Mouse (Mus musculus): ENCODE measurements around the gene Gm21970. TPM values are rescaled to one million over a fixed set of nuclear protein-coding genes. Genes with fewer than 3 reads are reported as not detected.

Gene Gm21970
- polyA plus RNA-seq, 1 experiment from 2014 or later: not detected

DNA sequence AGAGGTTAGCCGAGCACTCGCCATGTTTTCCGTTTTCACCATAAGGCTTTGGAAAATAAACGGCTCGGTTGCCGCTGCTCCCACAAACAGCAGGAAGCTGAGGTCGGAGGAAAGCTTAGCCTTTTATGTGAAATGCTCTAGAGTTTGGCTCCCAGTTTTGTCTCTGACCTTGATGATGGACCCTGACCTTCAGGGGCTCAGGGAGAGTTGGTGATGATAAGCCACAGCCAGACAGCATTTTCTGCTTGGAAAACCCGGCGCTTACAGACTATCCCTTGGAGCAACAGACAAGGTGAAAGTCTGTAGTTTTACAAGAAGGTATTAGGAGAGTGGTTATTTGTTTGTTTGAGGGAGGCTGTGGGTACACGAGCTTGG is 34.0 kb upstream of the Gm21970 start:
- Histone ChIP-seq H3K4me3 (replicated peaks) (no peak overlapping the region), H3K36me3 (no peaks in the 10 kb centered on the region)

DNA sequence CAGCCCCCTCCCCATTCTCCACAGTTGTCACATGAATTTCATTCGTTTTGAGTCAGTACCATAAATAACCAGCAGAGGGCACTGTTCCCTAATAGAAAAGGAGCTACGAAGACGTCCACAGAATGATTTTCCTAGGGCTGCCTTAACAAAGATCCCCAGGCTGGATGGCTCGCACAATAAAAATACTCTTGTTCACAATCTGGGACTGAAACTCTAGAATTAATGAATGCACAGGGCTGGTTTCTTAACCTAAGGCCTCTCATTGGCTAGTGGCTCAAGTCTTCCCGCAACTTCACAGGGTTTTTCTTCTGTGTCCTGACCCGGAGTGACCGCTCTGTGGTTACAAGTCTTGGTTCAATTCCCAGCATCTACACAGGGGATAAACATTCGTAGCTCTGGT is 33.0 kb upstream of the Gm21970 start:
- H3K4me2 ChIP-seq (replicated peaks): no peak overlapping the region
- H3K9me3 ChIP-seq: no peaks in the 10 kb centered on the region
- no peak overlapping the region for H3K9ac ChIP-seq
- no peak overlapping the region for H3K4me3 ChIP-seq (replicated peaks)
- no peak overlapping the region for H3K27ac ChIP-seq
- no peaks in the 10 kb centered on the region for H3K36me3 ChIP-seq
- peak; percentile 35; the same call in 1 of the 2 replicates for ATAC-seq
- WGBS: 38% methylated on average over 8 of the region's 8 CpGs
- H3K27me3 ChIP-seq (replicated peaks): 0 out of 2 replicates have a peak, but pooled peaks cover 4% of the 10 kb centered on the region
- peaks cover 7% of the 10 kb centered on the region; the same call in 1 of the 2 replicates for H3K4me1 ChIP-seq (replicated peaks)

More for the DNA sequence above, 34.0 kb upstream of the Gm21970 start:
- H3K4me1 ChIP-seq (replicated peaks): no peaks in the 10 kb centered on the region; the same call in 1 of the 2 replicates
- H3K27me3 ChIP-seq (replicated peaks): peaks cover 4% of the 10 kb centered on the region; the same call in 1 of the 2 replicates
- no peak overlapping the region for H3K4me2 ChIP-seq (replicated peaks)
- H3K9me3 ChIP-seq: no peaks in the 10 kb centered on the region
- 54% methylated on average over 10 of the region's 10 CpGs for WGBS
- H3K9ac ChIP-seq: no peak overlapping the region
- no peak overlapping the region for H3K27ac ChIP-seq
- no peak for ATAC-seq

DNA sequence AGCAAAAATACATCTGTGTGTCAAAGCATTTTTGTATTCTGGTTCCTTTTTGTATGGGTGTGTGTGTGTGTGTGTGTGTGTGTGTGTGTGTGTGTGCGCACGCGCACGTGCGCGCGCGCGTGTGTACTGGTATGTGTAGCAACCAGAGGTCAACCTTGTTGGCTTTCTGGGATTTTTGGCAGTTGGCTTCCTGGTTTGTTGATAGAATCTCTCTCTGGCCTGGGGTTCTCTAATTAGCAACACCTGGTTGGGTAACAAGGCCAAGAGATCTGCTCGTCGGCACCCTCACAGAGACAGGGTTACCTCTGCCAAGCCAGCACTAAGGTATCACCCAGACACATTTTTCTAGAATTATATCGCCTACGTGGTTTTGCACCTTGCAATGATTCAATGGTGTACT is 32.0 kb upstream of the Gm21970 start:
- WGBS: 92% methylated on average over 13 of the region's 13 CpGs
- Histone ChIP-seq H3K27ac (no peak overlapping the region), H3K4me1 (replicated peaks) (peaks cover 9% of the 10 kb centered on the region; the same call in 1 of the 2 replicates), H3K4me3 (replicated peaks) (no peak overlapping the region), H3K9me3 (no peaks in the 10 kb centered on the region), H3K36me3 (no peaks in the 10 kb centered on the region), H3K9ac (no peak overlapping the region), H3K4me2 (replicated peaks) (no peak overlapping the region), H3K27me3 (replicated peaks) (0 out of 2 replicates have a peak, but pooled peaks cover 4% of the 10 kb centered on the region)
- no peak for ATAC-seq

DNA sequence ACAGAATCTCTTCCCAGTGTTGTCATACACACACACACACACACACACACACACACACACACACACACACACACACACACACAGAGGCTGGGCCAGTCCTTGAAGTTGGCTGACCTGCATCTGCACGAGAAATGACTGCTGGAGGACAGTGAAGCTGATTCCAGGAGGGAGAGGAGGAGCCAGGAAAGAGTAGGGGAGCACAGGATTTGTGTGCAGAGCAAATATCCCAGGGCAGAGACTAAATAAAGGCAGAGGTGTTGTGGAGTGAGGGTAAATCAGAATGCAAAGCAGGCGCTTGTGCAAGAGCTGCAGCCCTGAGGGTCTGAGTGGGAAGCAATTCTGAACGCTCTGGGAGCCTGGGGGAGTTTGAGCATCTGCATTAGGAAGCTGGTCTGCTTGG is 31.4 kb upstream of the Gm21970 start:
- Histone ChIP-seq H3K27me3 (replicated peaks) (0 out of 2 replicates have a peak, but pooled peaks cover 4% of the 10 kb centered on the region), H3K9me3 (no peaks in the 10 kb centered on the region), H3K27ac (no peak overlapping the region), H3K4me2 (replicated peaks) (no peak overlapping the region), H3K4me1 (replicated peaks) (peaks cover 9% of the 10 kb centered on the region; the same call in 1 of the 2 replicates), H3K4me3 (replicated peaks) (no peak overlapping the region), H3K36me3 (no peaks in the 10 kb centered on the region), H3K9ac (no peak overlapping the region)
- WGBS: 53% methylated on average over 3 of the region's 3 CpGs
- ATAC-seq: no peak

DNA sequence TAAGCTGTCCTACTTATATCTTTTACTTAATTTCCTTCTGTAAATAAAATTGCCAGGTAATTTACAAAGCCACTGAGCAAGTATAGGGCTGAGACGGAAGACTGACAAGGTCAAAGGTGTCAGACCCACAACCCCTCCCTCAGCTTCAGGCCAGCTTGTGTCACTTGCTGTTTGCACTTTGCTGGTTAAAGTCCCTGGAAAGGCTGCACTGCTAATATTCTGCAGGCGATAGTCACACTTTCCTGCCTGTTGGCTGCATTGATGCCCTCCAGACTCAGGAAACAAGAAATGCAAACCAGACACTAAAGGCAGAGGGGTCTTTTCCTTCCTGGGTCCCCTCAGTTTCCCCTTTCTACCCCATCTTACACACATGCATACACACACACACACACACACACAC is 29.5 kb upstream of the Gm21970 start:
- H3K9ac ChIP-seq: no peak overlapping the region
- H3K4me2 ChIP-seq (replicated peaks): no peak overlapping the region
- no peaks in the 10 kb centered on the region for H3K27me3 ChIP-seq (replicated peaks)
- no peaks in the 10 kb centered on the region for H3K36me3 ChIP-seq
- no peaks in the 10 kb centered on the region for H3K9me3 ChIP-seq
- no peak overlapping the region for H3K27ac ChIP-seq
- peaks cover 9% of the 10 kb centered on the region; the same call in 1 of the 2 replicates for H3K4me1 ChIP-seq (replicated peaks)
- no peak overlapping the region for H3K4me3 ChIP-seq (replicated peaks)
- WGBS: 60% methylated on average over 2 of the region's 2 CpGs
- ATAC-seq: no peak

DNA sequence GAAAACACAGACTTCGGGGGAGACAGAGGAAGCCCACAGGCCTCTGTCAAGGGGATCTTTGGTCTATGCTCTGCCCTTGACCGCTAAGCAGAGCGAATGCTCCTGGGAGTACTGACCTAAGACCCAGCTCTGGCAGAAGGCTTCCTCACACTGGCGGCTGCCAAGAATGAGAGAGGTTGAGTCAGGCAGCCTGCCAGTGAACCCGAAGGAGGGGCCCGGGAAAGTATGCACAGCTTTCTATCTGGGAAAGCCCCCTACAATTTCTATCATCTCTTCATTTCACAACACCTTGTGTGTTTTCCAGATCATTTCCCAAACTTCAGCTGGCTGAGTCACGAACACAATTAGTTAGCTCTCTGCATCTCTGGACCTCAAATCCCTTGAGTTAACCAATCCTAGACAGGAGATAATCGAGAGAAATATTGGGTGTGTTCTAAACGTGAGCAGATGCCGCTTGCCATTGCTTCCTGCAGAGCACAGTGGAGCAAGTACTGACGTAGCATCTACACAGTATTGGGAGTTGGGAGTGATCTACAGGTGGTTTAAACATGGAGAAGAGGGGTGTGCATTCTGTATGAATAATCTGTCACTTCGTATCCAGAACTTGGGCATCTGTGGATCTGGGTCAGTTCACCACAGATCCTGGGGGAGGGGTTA is 28.8 kb upstream of the Gm21970 start:
- Histone ChIP-seq H3K27me3 (replicated peaks) (no peaks in the 10 kb centered on the region), H3K4me2 (replicated peaks) (no peak overlapping the region), H3K36me3 (no peaks in the 10 kb centered on the region), H3K4me1 (replicated peaks) (peaks cover 9% of the 10 kb centered on the region; the same call in 1 of the 2 replicates), H3K27ac (peak overlapping the region; percentile 71; the same call in 1 of the 2 replicates), H3K4me3 (replicated peaks) (no peak overlapping the region), H3K9ac (no peak overlapping the region), H3K9me3 (no peaks in the 10 kb centered on the region)
- WGBS: 60% methylated on average over 12 of the region's 12 CpGs
- ATAC-seq: no peak

DNA sequence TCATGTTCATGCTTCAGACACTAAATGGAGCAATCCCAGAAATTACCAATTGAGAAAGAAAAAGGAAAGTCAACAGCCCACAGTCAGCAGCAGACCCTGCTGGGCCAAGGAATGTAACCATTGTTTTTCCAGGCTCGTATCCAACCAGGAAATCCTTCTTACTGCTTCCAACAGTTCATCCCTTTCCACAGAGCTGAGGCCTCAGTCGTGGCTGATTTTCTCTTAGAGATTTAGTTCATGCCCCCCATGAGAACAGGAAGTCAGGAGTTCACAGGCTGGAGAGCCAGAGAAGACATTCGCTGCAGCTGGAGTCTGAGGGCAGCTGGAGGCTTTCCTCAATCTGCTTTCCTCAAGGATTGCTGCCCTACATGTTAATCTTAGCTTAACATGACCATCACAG is 28.0 kb upstream of the Gm21970 start:
- H3K9me3 ChIP-seq: no peaks in the 10 kb centered on the region
- peak; percentile 47; the same call in 1 of the 2 replicates for ATAC-seq
- no peaks in the 10 kb centered on the region for H3K27me3 ChIP-seq (replicated peaks)
- H3K4me2 ChIP-seq (replicated peaks): no peak overlapping the region
- H3K4me1 ChIP-seq (replicated peaks): peaks cover 9% of the 10 kb centered on the region; the same call in 1 of the 2 replicates
- H3K9ac ChIP-seq: no peak overlapping the region
- H3K36me3 ChIP-seq: no peaks in the 10 kb centered on the region
- 22% methylated on average over 3 of the region's 3 CpGs for WGBS
- H3K27ac ChIP-seq: peak overlapping the region; percentile 71
- no peak overlapping the region for H3K4me3 ChIP-seq (replicated peaks)

DNA sequence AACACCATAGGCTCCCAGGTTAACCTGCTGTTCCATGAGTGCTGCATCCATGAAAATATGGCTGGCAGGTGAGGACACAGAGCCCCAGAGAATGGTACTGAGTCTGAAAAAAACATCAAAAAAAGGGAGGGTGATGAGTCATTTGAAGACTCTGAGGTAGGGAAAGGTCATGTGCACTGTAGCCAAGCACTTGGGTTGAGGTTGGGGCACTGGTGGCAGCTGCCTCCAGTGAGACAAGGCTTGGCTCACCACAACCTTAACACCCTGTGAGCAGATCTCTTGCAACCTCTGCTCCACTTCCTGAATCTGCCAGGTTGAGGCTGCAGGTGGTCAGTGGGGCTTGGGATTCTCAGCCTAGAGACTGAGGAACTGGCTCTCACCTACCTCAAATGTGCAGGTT is 25.0 kb upstream of the Gm21970 start:
- Histone ChIP-seq H3K36me3 (no peaks in the 10 kb centered on the region), H3K9me3 (no peaks in the 10 kb centered on the region), H3K4me1 (replicated peaks) (0 out of 2 replicates have a peak, but pooled peaks cover 9% of the 10 kb centered on the region), H3K9ac (no peak overlapping the region), H3K4me3 (replicated peaks) (no peak overlapping the region), H3K4me2 (replicated peaks) (no peak overlapping the region), H3K27ac (no peak overlapping the region), H3K27me3 (replicated peaks) (no peaks in the 10 kb centered on the region)
- no peak for ATAC-seq

DNA sequence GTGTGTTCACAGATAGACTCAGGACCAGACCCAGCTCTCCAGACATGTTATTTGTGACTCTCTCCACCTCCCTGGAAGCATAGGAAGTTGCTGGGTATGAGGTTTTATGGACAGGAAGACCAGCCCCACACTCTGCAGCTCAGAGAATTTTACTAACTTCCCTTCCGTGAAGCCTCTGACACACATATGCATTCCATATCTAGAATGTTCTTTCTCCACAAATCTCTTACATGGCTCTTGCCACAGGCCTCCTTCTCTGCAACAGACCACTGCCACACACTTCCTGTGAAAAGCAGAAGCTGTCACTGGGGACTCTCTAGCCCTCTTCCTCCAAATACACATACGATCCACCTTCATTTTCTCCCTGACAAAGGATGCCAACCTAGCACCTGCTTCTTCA is 24.5 kb upstream of the Gm21970 start:
- Histone ChIP-seq H3K4me1 (replicated peaks) (0 out of 2 replicates have a peak, but pooled peaks cover 9% of the 10 kb centered on the region), H3K9me3 (no peaks in the 10 kb centered on the region), H3K27ac (no peak overlapping the region), H3K4me2 (replicated peaks) (no peak overlapping the region), H3K4me3 (replicated peaks) (no peak overlapping the region), H3K27me3 (replicated peaks) (no peaks in the 10 kb centered on the region), H3K36me3 (no peaks in the 10 kb centered on the region), H3K9ac (no peak overlapping the region)
- no peak for ATAC-seq
- WGBS: 72% methylated on average over 2 of the region's 2 CpGs

DNA sequence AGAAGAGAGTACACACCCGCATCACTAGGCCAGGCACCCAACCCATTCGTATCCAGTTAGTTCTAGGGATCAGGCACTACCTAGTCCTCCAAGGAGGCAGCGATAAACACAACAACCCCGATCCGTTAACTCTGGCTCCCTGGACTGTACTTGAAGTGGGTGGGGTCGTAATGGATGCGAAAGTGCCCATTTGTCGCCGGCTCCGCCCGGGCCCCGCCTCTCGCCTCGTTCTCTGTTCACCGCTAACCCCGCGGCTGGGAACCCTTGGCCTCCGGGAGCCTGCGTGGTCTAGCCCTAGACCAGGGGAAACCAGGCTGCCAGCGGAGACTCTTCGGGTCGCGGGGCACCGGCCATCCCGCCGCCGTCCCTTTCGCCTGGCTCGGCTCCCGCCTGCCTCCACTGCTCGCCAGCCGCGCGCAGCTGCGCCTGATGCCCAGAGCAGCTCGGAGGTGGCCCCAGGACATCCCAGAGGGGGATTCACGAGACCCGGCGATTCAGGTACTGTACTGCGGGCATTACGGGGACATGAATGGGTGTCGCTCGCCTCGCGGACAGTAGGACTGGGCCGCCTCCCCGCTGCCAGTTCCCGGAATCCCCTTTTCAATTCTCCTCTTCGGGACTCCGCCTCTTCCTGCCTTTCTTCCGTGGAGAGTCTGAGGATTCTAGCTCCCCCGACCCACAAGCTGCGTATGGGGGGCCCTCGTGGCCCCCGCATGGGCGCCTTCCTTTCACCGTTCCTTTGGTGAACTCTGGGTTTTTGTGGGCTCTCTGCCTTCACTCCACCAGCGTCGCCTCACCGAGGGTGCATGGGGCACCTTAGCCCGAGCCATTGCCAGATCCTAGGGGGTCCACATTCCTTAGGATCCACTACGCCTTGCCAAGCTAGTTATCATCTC is 18.7 kb upstream of the Gm21970 start, which contains the start of gene Ifnar2:
TSS of gene Ifnar2 (plus strand) at position 207 of the 896 bp plus-strand sequence.
- WGBS: under 1% methylated on average over 59 of the region's 62 CpGs

DNA sequence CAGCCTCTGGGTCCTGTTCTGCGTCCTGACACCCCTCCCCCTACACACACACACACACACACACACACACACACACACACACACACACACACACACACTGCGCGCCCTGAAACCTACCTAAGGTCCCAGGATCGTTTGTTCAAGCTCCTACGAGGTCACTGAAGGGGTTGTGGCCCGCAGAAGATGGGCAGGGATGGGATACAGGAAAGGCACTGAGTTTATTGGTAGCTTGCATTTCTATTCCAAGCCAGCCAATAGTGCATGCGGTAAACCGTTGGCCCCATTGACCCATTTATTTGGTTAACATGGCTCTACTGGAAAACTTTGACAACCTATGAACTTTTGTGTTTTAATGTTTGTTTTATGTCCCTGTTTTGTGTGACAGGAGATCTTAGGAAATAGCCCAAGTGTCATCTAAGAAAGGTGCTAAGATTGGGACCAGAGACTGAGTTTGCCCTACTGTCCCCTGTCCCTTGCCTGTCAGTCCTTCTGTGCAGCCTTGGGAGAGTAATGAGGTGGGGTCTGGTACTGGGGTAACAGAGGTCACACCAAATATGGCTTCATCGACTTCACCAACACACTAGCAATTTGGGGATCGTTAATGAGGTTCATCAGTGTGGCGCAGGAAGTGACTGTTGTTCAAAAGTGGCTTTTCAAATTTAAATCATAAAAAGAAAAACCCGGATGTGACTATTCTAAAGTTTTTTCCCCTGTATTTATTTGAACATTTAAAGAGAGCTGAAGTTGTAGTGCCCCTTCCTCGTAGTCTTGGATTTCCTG is 17.9 kb upstream of the Gm21970 start:
- no peaks in the 10 kb centered on the region for H3K27me3 ChIP-seq (replicated peaks)
- peak overlapping the region; percentile 86 for H3K9ac ChIP-seq
- H3K36me3 ChIP-seq: no peaks in the 10 kb centered on the region
- H3K4me1 ChIP-seq (replicated peaks): peaks cover 7% of the 10 kb centered on the region; the same call in 1 of the 2 replicates
- H3K4me2 ChIP-seq (replicated peaks): peak overlapping the region; percentile 70
- peak overlapping the region; percentile 94 for H3K27ac ChIP-seq
- H3K9me3 ChIP-seq: no peaks in the 10 kb centered on the region
- peak overlapping the region; percentile 93 for H3K4me3 ChIP-seq (replicated peaks)
- 34% methylated on average over 13 of the region's 13 CpGs for WGBS
- ATAC-seq: no peak

More for the DNA sequence above, 18.7 kb upstream of the Gm21970 start, which contains the start of gene Ifnar2:
- H3K9me3 ChIP-seq: no peaks in the 10 kb centered on the region
- peak within 1 kb of the TSS; percentile 70 for H3K4me2 ChIP-seq (replicated peaks)
- 0 out of 2 replicates have a peak, but pooled peaks cover 6% of the 10 kb centered on the region for H3K4me1 ChIP-seq (replicated peaks)
- H3K9ac ChIP-seq: peak within 1 kb of the TSS; percentile 86
- peak within 1 kb of the TSS; percentile 94 for H3K27ac ChIP-seq
- H3K36me3 ChIP-seq: no peaks in the 10 kb centered on the region
- peak; percentile 96 for ATAC-seq
- peak within 1 kb of the TSS; percentile 93 for H3K4me3 ChIP-seq (replicated peaks)
- no peaks in the 10 kb centered on the region for H3K27me3 ChIP-seq (replicated peaks)

Data from intestine, embryonic 15.5 days (tissue).